Mouse (Mus musculus): ENCODE data around the gene Wt1.

GRCm38 (mm10) chr2:105100541-105100940 lies 25.8 kb upstream of the Wt1 start:
- no peak for TF ChIP-seq CTCF (IDR thresholded peaks at IDR 0.05; ENCODE audit: low read depth, low read length)
- TF ChIP-seq POLR2A (IDR thresholded peaks at IDR 0.05; ENCODE audit: insufficient read depth, low read length): no peak
